Mouse (Mus musculus): ENCODE data around the gene Itsn2.
A peak's percentile ranks its signal among the peaks of the same experiment; 100 is the strongest.

Gene Itsn2

DNA sequence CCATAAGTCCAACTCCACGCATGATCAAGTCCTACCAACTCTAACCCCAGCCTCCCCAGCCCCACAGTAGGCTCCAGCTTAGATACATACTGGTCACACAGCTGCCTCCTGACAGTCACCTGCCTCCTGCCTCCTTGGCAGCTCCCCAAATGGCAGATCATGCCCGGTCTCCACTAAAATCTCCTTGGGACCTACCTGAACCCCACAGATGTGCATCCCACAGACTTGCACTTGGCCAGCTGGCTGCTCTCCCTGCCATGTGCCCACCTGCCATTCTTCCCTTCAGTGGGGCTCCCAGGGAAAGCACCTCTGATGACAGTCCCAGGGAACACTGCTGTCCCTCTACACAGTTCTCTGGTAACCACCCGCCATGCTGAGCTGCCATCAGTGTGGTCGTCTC is 115.9 kb downstream of the Itsn2 start:
- Histone ChIP-seq H3K4me3 (replicated peaks; ENCODE audit: low read length) (no peak overlapping the region), H3K27me3 (ENCODE audit: insufficient read depth, low read length) (no peaks in the 10 kb centered on the region), H3K9me3 (ENCODE audit: low read length) (no peaks in the 10 kb centered on the region), H3K4me1 (replicated peaks; ENCODE audit: low read depth, low read length) (peaks cover 13% of the 10 kb centered on the region), H3K36me3 (ENCODE audit: insufficient read depth, low read length) (peaks cover 53% of the 10 kb centered on the region)
- no peak for TF ChIP-seq NANOG (IDR thresholded peaks at IDR 0.05; ENCODE audit: borderline replicate concordance, low read length)
- TF ChIP-seq CTCF (conservative IDR thresholded peaks at IDR 0.05; ENCODE audit: low read length), result no peak
- no peak for TF ChIP-seq POU5F1 (IDR thresholded peaks at IDR 0.05; ENCODE audit: borderline replicate concordance, low read length)

DNA sequence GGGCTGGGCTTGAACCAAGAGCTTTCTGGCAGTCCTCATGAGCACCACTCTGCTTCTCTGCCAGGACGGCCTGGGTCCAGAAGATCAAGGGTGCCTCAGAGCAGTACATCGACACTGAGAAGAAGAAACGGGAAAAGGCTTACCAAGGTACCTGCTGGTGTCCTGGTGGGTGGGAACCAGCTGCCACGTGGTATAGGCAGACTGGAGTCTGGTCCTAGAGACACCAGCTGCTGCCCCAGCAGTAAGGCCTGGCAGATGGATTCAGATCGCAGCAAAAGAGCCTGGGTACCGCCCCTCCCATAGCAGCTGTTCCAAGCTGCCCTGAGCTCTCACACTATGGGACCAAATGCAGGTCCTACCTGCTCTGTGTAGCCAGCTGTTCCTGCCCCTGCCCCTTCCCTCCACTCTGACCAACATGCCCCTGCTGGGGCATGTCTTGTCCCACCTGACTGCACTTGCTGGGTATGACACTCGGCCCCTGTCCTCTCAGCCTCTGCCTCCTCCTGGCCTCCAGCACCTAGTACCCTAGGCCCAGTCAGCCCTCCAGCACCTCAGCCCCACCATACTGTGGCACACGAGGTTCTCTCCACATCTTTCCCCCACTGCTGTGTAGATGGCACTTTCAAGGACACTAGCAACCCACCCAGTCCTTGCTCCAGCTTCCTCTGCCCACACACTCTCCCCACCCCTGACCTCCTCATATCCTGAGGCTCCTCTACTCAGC is 116.6 kb downstream of the Itsn2 start:
- Histone ChIP-seq H3K4me3 (replicated peaks; ENCODE audit: low read length) (no peak overlapping the region), H3K9me3 (ENCODE audit: low read length) (no peaks in the 10 kb centered on the region), H3K4me1 (replicated peaks; ENCODE audit: low read depth, low read length) (peaks cover 13% of the 10 kb centered on the region), H3K27me3 (ENCODE audit: insufficient read depth, low read length) (no peaks in the 10 kb centered on the region), H3K36me3 (ENCODE audit: insufficient read depth, low read length) (peaks cover 53% of the 10 kb centered on the region)
- TF ChIP-seq POU5F1 (IDR thresholded peaks at IDR 0.05; ENCODE audit: borderline replicate concordance, low read length) (no peak), CTCF (conservative IDR thresholded peaks at IDR 0.05; ENCODE audit: low read length) (no peak), NANOG (IDR thresholded peaks at IDR 0.05; ENCODE audit: borderline replicate concordance, low read length) (no peak)

GRCm38 (mm10) chr12:4709926-4710325 is 117.5 kb downstream of the Itsn2 start:
- Histone ChIP-seq H3K27me3 (ENCODE audit: insufficient read depth, low read length) (no peaks in the 10 kb centered on the region), H3K4me3 (replicated peaks; ENCODE audit: low read length) (no peak overlapping the region), H3K4me1 (replicated peaks; ENCODE audit: low read depth, low read length) (peaks cover 13% of the 10 kb centered on the region), H3K9me3 (ENCODE audit: low read length) (no peaks in the 10 kb centered on the region), H3K36me3 (ENCODE audit: insufficient read depth, low read length) (peaks cover 53% of the 10 kb centered on the region)
- TF ChIP-seq NANOG (IDR thresholded peaks at IDR 0.05; ENCODE audit: borderline replicate concordance, low read length) (no peak), POU5F1 (IDR thresholded peaks at IDR 0.05; ENCODE audit: borderline replicate concordance, low read length) (no peak), CTCF (conservative IDR thresholded peaks at IDR 0.05; ENCODE audit: low read length) (no peak)

DNA sequence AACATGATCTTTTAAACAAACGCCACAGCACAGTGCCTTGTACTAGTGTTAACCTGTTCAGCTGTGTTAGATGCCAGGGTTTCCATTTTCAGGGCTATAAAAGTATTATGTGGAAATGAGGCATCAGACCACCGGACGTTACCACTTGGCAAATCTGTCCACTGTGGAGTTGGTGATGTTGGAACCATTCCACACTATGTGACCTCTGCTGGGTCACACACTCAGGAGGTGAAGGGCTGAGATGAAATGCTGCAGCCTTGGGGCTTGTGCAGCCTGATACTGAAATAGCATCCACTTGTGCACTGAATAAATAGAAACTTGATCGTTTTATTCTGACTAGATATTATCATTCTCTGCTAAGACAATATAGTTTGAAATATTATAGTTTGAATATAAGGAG is 120.9 kb downstream of the Itsn2 start:
- H3K36me3 ChIP-seq (ENCODE audit: insufficient read depth, low read length), result peaks cover 32% of the 10 kb centered on the region
- H3K27me3 ChIP-seq (ENCODE audit: insufficient read depth, low read length), result peaks cover 10% of the 10 kb centered on the region
- H3K9me3 ChIP-seq (ENCODE audit: low read length), result no peaks in the 10 kb centered on the region
- no peak for TF ChIP-seq POU5F1 (IDR thresholded peaks at IDR 0.05; ENCODE audit: borderline replicate concordance, low read length)
- no peak for TF ChIP-seq NANOG (IDR thresholded peaks at IDR 0.05; ENCODE audit: borderline replicate concordance, low read length)
- no peak for TF ChIP-seq CTCF (conservative IDR thresholded peaks at IDR 0.05; ENCODE audit: low read length)
- H3K4me1 ChIP-seq (replicated peaks; ENCODE audit: low read depth, low read length), result peaks cover 14% of the 10 kb centered on the region
- no peak overlapping the region for H3K4me3 ChIP-seq (replicated peaks; ENCODE audit: low read length)

DNA sequence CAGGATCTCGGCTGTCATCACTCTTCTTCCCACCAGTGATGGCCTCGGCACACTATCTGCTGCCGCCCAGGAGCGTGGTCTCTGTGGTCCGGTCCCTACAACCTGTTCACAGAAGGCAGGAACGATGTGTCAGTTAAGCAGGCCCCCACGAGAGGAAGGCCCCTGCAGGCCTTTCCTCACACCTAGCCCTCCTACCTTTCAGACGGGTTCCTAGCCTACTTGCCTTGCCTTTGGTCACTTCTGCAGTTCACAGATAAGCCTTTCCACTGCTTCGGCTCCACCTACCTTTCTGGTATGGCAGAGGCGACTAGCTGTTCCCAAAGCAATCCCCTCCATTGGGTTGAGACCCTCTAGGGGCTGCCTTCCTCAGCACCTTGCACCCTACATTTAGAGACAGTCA is 123.2 kb downstream of the Itsn2 start:
- Histone ChIP-seq H3K36me3 (ENCODE audit: insufficient read depth, low read length) (peaks cover 16% of the 10 kb centered on the region), H3K9me3 (ENCODE audit: low read length) (no peaks in the 10 kb centered on the region), H3K27me3 (ENCODE audit: insufficient read depth, low read length) (peaks cover 19% of the 10 kb centered on the region), H3K4me1 (replicated peaks; ENCODE audit: low read depth, low read length) (peaks cover 31% of the 10 kb centered on the region), H3K4me3 (replicated peaks; ENCODE audit: low read length) (no peak overlapping the region)
- TF ChIP-seq POU5F1 (IDR thresholded peaks at IDR 0.05; ENCODE audit: borderline replicate concordance, low read length) (no peak), NANOG (IDR thresholded peaks at IDR 0.05; ENCODE audit: borderline replicate concordance, low read length) (no peak), CTCF (conservative IDR thresholded peaks at IDR 0.05; ENCODE audit: low read length) (no peak)

- H3K9me3 ChIP-seq (ENCODE audit: low read length), result no peaks in the 10 kb centered on the region
These were observed 125.0 kb downstream of the Itsn2 start for GRCm38 (mm10) chr12:4717417-4717816.

GRCm38 (mm10) chr12:4719066-4719761 is 126.8 kb downstream of the Itsn2 start:
- H3K27me3 ChIP-seq (ENCODE audit: insufficient read depth, low read length), result peaks cover 19% of the 10 kb centered on the region
- H3K36me3 ChIP-seq (ENCODE audit: insufficient read depth, low read length), result 0 out of 2 replicates have a peak, but pooled peaks cover 6% of the 10 kb centered on the region
- TF ChIP-seq POU5F1 (IDR thresholded peaks at IDR 0.05; ENCODE audit: borderline replicate concordance, low read length) (no peak), CTCF (conservative IDR thresholded peaks at IDR 0.05; ENCODE audit: low read length) (no peak), NANOG (IDR thresholded peaks at IDR 0.05; ENCODE audit: borderline replicate concordance, low read length) (no peak)
- H3K4me1 ChIP-seq (replicated peaks; ENCODE audit: low read depth, low read length), result peaks cover 36% of the 10 kb centered on the region
- H3K9me3 ChIP-seq (ENCODE audit: low read length), result no peaks in the 10 kb centered on the region
- peak overlapping the region; percentile 81 for H3K4me3 ChIP-seq (replicated peaks; ENCODE audit: low read length)

More at GRCm38 (mm10) chr12:4717417-4717816, 125.0 kb downstream of the Itsn2 start:
- Histone ChIP-seq H3K27me3 (ENCODE audit: insufficient read depth, low read length) (peaks cover 19% of the 10 kb centered on the region), H3K36me3 (ENCODE audit: insufficient read depth, low read length) (peaks cover 13% of the 10 kb centered on the region), H3K4me1 (replicated peaks; ENCODE audit: low read depth, low read length) (peaks cover 36% of the 10 kb centered on the region), H3K4me3 (replicated peaks; ENCODE audit: low read length) (peak overlapping the region; percentile 21)
- TF ChIP-seq CTCF (conservative IDR thresholded peaks at IDR 0.05; ENCODE audit: low read length) (no peak), POU5F1 (IDR thresholded peaks at IDR 0.05; ENCODE audit: borderline replicate concordance, low read length) (no peak), NANOG (IDR thresholded peaks at IDR 0.05; ENCODE audit: borderline replicate concordance, low read length) (no peak)

Data from E14TG2a.4 (cell line).